In genomic region chr11:3864343-3864742, GRCm38 (mm10) we compare ENCODE assay signal across 8 mouse cellular contexts. TPM values are rescaled to one million over a fixed set of nuclear protein-coding genes. Genes with fewer than 3 reads are reported as not detected.
A peak's percentile ranks its signal among the peaks of the same experiment; 100 is the strongest.
DNase-seq lines count a peak whose midpoint lies in the region; ATAC-seq and TF ChIP-seq lines count a peak whose summit lies in the region.

No protein-coding gene starts in this region.

- TF ChIP-seq CTCF in left cerebral cortex, adult 2 months (IDR thresholded peaks at IDR 0.05): no peak

- peak overlapping the region; percentile 66 for H3K9ac ChIP-seq in forebrain, embryonic 13.5 days
- peak overlapping the region; percentile 56; the same call in 1 of the 2 replicates for H3K9ac ChIP-seq in limb, embryonic 14.5 days (ENCODE audit: low read depth, low read length, severe bottlenecking)

- ATAC-seq in forebrain, embryonic 13.5 days: peak; percentile 39
- ATAC-seq in limb, embryonic 14.5 days (ENCODE audit: low FRiP score, low read depth): no peak

- TF ChIP-seq POLR2A in limb, embryonic 14.5 days (IDR thresholded peaks at IDR 0.05; ENCODE audit: borderline replicate concordance, extremely low read depth, insufficient read depth, insufficient read length): no peak

- peak overlapping the region; percentile 77 for H3K4me2 ChIP-seq in forebrain, embryonic 13.5 days
- H3K4me2 ChIP-seq in limb, embryonic 14.5 days (replicated peaks; ENCODE audit: low read depth, low read length, severe bottlenecking): peak overlapping the region; percentile 66

- H3K4me3 ChIP-seq in left cerebral cortex, adult 2 months: peak overlapping the region; percentile 56
- H3K4me3 ChIP-seq in forebrain, embryonic 13.5 days: peak overlapping the region; percentile 50
- H3K4me3 ChIP-seq in limb, embryonic 14.5 days (replicated peaks; ENCODE audit: low read length): peak overlapping the region; percentile 49

- H3K27me3 ChIP-seq in forebrain, embryonic 13.5 days: peaks cover 10% of the 10 kb centered on the region
- H3K27me3 ChIP-seq in limb, embryonic 14.5 days (ENCODE audit: control insufficient read depth, insufficient read depth, low read length): peaks cover 11% of the 10 kb centered on the region; the same call in 1 of the 2 replicates

- intact Hi-C loops in left cerebral cortex, adult 2 months (cut with DNase I): no loop called here
- intact Hi-C loops in left cerebral cortex, postnatal 14 days (cut with DNase I): no loop called here

- no peaks in the 10 kb centered on the region for H3K9me3 ChIP-seq in forebrain, embryonic 13.5 days (replicated peaks)
- no peaks in the 10 kb centered on the region for H3K9me3 ChIP-seq in limb, embryonic 14.5 days (ENCODE audit: control insufficient read depth, low read length)

- WGBS in forebrain, embryonic 13.5 days: 31% methylated on average over 6 of the region's 6 CpGs
- 16% methylated on average over 6 of the region's 6 CpGs for WGBS in limb, embryonic 14.5 days

- no peaks in the 10 kb centered on the region for H3K36me3 ChIP-seq in forebrain, embryonic 13.5 days (ENCODE audit: poor library complexity, severe bottlenecking)
- H3K36me3 ChIP-seq in limb, embryonic 14.5 days (ENCODE audit: control insufficient read depth, insufficient read depth, low read length): no peaks in the 10 kb centered on the region

- peaks cover 11% of the 10 kb centered on the region for H3K4me1 ChIP-seq in forebrain, embryonic 13.5 days
- peaks cover 9% of the 10 kb centered on the region; the same call in 1 of the 2 replicates for H3K4me1 ChIP-seq in limb, embryonic 14.5 days (ENCODE audit: control insufficient read depth, insufficient read depth, low read length)

- H3K27ac ChIP-seq in left cerebral cortex, adult 2 months: no peak overlapping the region; the same call in 1 of the 2 replicates
- H3K27ac ChIP-seq in forebrain, embryonic 13.5 days: no peak overlapping the region
- no peak overlapping the region for H3K27ac ChIP-seq in limb, embryonic 14.5 days (replicated peaks; ENCODE audit: low read depth, low read length)

- no peak for DNase-seq in left cerebral cortex, adult 2 months (ENCODE audit: extremely low spot score in 1 of 2, low spot score in 2 of 2)
- no peak for DNase-seq in left cerebral cortex, postnatal 14 days (ENCODE audit: low spot score in 2 of 2)
- DNase-seq in limb, embryonic 14.5 days (ENCODE audit: low spot score): no peak
- peak; percentile 44 for DNase-seq in retina, embryonic 14.5 days (ENCODE audit: low spot score)
- DNase-seq in MN1 (ENCODE audit: low spot score): no peak
- DNase-seq in lung, postnatal 10 days: no peak
- no peak for DNase-seq in layer of hippocampus, adult 9-10 months (ENCODE audit: low spot score)

RNA-seq across cellular contexts. Expression of gene Osbp2, which starts 0.6 kb away (rescaled TPM):
- 100 to 1,000 TPM; 141 to 149 TPM for total RNA-seq in left cerebral cortex, adult 2 months (2021)
- total RNA-seq in left cerebral cortex, postnatal 14 days (2021): 100 to 1,000 TPM; 153 to 161 TPM
- 5.9 and 6.6 TPM in 2 replicates for polyA plus RNA-seq in forebrain, embryonic 13.5 days (2015; fragmentation: Nextera tagmentation; extraction: Ambion mirVana)
- polyA plus RNA-seq in limb, embryonic 14.5 days (2012; rRNA removed): 0.77 and 0.86 TPM in 2 replicates
- polyA plus RNA-seq in limb, embryonic 14.5 days (2014; fragmentation: Nextera tagmentation; extraction: Ambion mirVana): 1.3 and 1.5 TPM in 2 replicates

RNA-seq across cellular contexts. Expression of gene 4921536K21Rik, which starts 30.6 kb away (rescaled TPM):
- total RNA-seq in left cerebral cortex, adult 2 months (2021): under 1 TPM; 0.54 to 0.61 TPM
- total RNA-seq in left cerebral cortex, postnatal 14 days (2021): under 1 TPM; 0.40 to 0.49 TPM
- polyA plus RNA-seq in forebrain, embryonic 13.5 days (2015; fragmentation: Nextera tagmentation; extraction: Ambion mirVana): 0.75 and 0.97 TPM in 2 replicates
- polyA plus RNA-seq in limb, embryonic 14.5 days (2012; rRNA removed): 0.23 and 0.31 TPM in 2 replicates
- polyA plus RNA-seq in limb, embryonic 14.5 days (2014; fragmentation: Nextera tagmentation; extraction: Ambion mirVana): 0.10 TPM in 1 of 2 replicates, not detected in the other

RNA-seq across cellular contexts. Expression of gene Dusp18, which starts 30.7 kb away (rescaled TPM):
- total RNA-seq in left cerebral cortex, adult 2 months (2021): 10 to 100 TPM; 23.1 to 24.9 TPM
- 10 to 100 TPM; 24.0 to 29.6 TPM for total RNA-seq in left cerebral cortex, postnatal 14 days (2021)
- 28.4 and 35.7 TPM in 2 replicates for polyA plus RNA-seq in forebrain, embryonic 13.5 days (2015; fragmentation: Nextera tagmentation; extraction: Ambion mirVana)
- polyA plus RNA-seq in limb, embryonic 14.5 days (2012; rRNA removed): 6.3 and 7.6 TPM in 2 replicates
- 8.0 and 8.5 TPM in 2 replicates for polyA plus RNA-seq in limb, embryonic 14.5 days (2014; fragmentation: Nextera tagmentation; extraction: Ambion mirVana)

RNA-seq across cellular contexts. Expression of gene Slc35e4, which starts 50.1 kb away (rescaled TPM):
- total RNA-seq in left cerebral cortex, adult 2 months (2021): 10 to 100 TPM; 19.1 to 20.9 TPM
- 10 to 100 TPM; 24.1 to 26.1 TPM for total RNA-seq in left cerebral cortex, postnatal 14 days (2021)
- 6.7 and 8.2 TPM in 2 replicates for polyA plus RNA-seq in forebrain, embryonic 13.5 days (2015; fragmentation: Nextera tagmentation; extraction: Ambion mirVana)
- polyA plus RNA-seq in limb, embryonic 14.5 days (2012; rRNA removed): 4.8 and 5.7 TPM in 2 replicates
- 3.7 and 4.6 TPM in 2 replicates for polyA plus RNA-seq in limb, embryonic 14.5 days (2014; fragmentation: Nextera tagmentation; extraction: Ambion mirVana)
